Mouse (Mus musculus) brain, embryonic 14.5 days (tissue): Measurements from ENCODE around the gene Gipc2. TPM values are rescaled to one million over a fixed set of nuclear protein-coding genes. Genes with fewer than 3 reads are reported as not detected.
A peak's percentile ranks its signal among the peaks of the same experiment; 100 is the strongest.
"Not testable (repeated sequence)": the region's sequence is repeated elsewhere in the genome, so short reads cannot be mapped to it uniquely, and the experiment has no call there.

Source experiments
- DNase-seq: peaks from one replicate; pipeline ENCODE4 v3.0.0-alpha.2; 2011; ENCODE audit warnings: low read depth
- CTCF ChIP-seq: fragments of 200-500 bp; IDR thresholded peaks from 2 replicates; pipeline ENCODE4 v1.5.1; 2012; ENCODE audit warnings: inconsistent platforms, mild to moderate bottlenecking, moderate library complexity, borderline replicate concordance; ENCODE audit not compliant: insufficient read depth, insufficient read length; ENCODE audit errors: extremely low read depth
- POLR2A ChIP-seq: fragments of 200-500 bp; IDR thresholded peaks from 2 replicates; pipeline ENCODE4 v1.6.1; 2012; ENCODE audit warnings: mild to moderate bottlenecking, inconsistent platforms, borderline replicate concordance; ENCODE audit not compliant: poor library complexity, insufficient read depth, insufficient read length, severe bottlenecking; ENCODE audit errors: extremely low read depth
- polyA plus RNA-seq: library from polyadenylated mRNA; depleted of rRNA; stranded (reverse); fragments of >200 nt; gene quantifications from 2 replicates; pipeline ENCODE4 v1.2.3, GENCODE M21; 2012

Gipc2 gene
- polyA plus RNA-seq, 1 experiment: 6.0 TPM

DNA sequence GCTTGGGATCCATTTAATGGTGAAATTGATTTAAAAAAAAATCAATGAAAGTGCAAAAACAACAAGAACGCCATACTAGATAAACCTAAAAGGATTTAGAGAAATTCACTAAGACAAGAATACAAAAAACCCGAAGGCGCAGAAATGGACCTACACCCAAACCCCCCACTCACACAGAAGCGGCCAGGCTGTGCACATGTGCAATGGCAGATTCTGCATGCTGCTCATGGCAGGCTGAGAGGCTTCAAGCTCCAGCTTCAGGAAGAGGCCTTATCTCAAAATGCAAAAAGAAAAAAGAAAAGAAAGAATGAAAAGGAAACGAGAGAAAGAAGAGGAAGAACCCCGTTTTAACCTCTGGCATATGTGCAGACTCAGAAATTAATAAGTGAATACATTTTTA, 37.4 kb upstream of the Gipc2 start:
- TF ChIP-seq POLR2A: no peak
- no peak for TF ChIP-seq CTCF
- no peak for DNase-seq

GRCm38 (mm10) chr3:152202942-152203341, 36.9 kb upstream of the Gipc2 start:
- DNase-seq: no peak

GRCm38 (mm10) chr3:152201651-152202050, 35.6 kb upstream of the Gipc2 start:
- no peak for DNase-seq
- TF ChIP-seq CTCF: no peak
- no peak for TF ChIP-seq POLR2A

More at GRCm38 (mm10) chr3:152202942-152203341, 36.9 kb upstream of the Gipc2 start:
- TF ChIP-seq CTCF: no peak
- TF ChIP-seq POLR2A: no peak

GRCm38 (mm10) chr3:152201181-152201580, 35.2 kb upstream of the Gipc2 start:
- no peak for DNase-seq
- TF ChIP-seq POLR2A (no peak), CTCF (no peak)

DNA sequence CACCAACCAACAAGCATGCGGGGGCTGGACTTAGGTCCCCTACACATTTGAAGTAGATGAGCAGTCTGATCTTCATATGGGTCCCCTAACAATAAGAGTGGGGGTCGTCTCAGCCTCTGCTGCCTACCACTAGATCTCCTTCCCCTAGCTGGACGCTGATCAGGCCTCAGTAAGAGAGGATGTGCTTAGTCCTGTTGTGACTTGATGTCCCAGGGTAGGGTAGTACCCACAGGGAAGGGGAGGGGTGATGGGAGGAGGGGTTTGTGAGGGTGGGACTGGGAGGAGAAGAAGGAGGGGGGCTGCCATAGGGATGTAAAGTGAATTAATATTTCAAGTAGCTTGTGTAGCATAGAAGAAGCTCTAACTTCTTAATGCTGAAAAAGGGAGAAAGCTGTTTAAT, 33.1 kb upstream of the Gipc2 start:
- TF ChIP-seq POLR2A: no peak
- TF ChIP-seq CTCF: no peak
- DNase-seq: no peak

- DNase-seq: not testable (repeated sequence)
Observed at GRCm38 (mm10) chr3:152197246-152197645, 31.2 kb upstream of the Gipc2 start.

DNA sequence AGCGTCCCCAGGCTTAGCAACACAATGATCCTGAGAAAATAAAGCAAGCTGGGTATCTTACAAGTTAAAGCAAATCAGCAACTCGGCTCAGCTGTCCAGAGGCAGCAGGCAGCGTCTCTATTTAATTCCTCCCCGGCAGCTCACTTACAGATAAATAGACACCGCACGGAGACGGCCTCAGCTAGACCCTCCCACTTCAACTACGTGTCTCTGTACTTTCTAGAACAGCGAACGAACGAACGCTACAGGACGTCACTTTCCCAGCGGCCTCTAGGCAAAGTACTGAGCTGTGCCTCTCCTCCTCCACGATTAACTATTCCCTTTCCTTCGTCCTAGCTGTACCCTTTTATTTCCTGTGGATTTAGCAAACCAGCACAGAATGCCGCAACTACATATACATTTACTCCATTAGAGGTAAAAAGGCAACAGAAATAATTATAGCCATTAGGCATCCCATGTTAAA, 27.6 kb upstream of the Gipc2 start:
- peak; percentile 97 for DNase-seq
- TF ChIP-seq POLR2A (peak; percentile 67; the same call in 1 of the 2 replicates), CTCF (peak; percentile 15; the same call in 1 of the 2 replicates)

- DNase-seq: no peak
- TF ChIP-seq POLR2A (no peak), CTCF (no peak)
Observed at GRCm38 (mm10) chr3:152193177-152193576, 27.1 kb upstream of the Gipc2 start.

DNA sequence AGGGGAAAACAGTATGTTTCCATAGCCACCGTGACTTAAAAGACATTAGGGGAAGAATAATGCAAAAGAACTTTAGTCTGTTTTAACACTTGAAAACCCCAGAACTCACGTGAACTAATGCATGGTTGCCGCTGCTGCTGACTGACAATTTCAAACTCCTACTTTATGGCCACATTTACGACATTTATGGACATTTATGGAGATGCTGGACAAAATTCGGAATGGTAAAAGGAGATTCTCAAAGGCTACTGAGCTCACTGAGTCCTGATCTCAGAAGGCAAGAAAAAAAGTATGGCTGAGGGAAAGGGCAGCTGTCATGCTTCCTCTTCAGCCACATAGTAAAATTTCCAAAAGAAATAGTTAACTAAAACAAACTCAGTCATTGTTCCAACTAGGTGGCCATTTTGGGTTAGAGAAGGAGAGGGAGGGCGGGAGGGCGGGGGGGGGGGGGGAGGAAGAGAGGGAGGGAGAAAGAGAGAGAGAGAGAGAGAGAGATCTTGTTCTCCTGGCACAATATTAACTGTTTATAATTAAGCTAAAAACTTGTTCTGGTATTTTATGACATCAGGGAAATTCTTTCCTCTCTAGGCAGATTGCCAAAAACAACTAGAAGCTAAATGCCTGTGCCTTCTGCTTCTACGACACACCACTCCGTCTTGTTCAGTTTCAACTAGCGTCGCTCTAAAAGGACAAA, 26.4 kb upstream of the Gipc2 start:
- peak; percentile 75 for DNase-seq
- no peak for TF ChIP-seq POLR2A
- TF ChIP-seq CTCF: no peak

GRCm38 (mm10) chr3:152191791-152192237, 25.8 kb upstream of the Gipc2 start:
- no peak for TF ChIP-seq CTCF
- TF ChIP-seq POLR2A: no peak

DNA sequence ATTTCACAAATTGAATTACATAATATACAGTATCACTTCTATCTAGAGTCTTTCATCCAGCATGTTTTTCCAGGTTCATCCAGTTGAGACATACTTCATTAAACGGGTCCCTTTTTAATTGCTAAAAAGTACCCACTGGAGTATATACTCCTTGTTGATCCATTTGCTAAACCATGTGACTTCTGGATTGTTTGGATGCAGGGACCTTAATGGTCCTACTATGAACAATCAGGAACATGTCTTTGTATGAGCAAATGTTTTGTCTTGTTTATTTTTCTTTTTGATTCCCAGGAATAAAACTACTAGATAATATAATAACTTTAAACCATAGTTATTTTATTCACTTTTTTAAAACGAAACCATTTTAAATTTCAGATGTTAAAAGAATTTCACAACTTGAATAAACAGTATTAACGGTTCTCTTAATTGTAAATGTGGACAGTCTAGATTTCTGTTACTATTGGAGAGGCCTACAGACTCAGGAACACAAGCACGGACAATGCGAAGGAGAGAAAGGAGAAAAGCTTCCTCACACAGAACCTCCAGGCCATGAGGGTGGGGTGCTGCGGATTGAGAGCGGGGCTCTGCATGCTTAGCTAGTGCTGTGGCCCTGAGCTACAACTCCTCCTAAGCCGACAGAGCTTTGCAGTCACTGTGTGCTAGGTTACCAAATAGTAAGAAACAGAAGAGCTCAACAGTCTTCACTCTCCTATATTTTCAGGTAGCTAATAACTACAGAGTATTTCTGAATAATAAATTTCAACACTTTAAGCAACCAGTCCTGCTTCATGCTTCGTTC, 24.8 kb upstream of the Gipc2 start:
- peak; percentile 11 for DNase-seq
- TF ChIP-seq CTCF (no peak), POLR2A (no peak)

More at GRCm38 (mm10) chr3:152191791-152192237, 25.8 kb upstream of the Gipc2 start:
- peak; percentile 66 for DNase-seq
